Mouse (Mus musculus): ENCODE results near the gene Adam19. TPM values are rescaled to one million over a fixed set of nuclear protein-coding genes. Genes with fewer than 3 reads are reported as not detected.

Gene Adam19
- polyA plus RNA-seq (2012; rRNA removed) = 15.5 and 22.8 TPM in 2 replicates

GRCm38 (mm10) chr11:46055896-46056769 lies at the start of gene Adam19:
Gene Adam19, plus strand, starts transcription at chr11:46055992.
- peak; percentile 92 for DNase-seq (ENCODE audit: low read depth)
- TF ChIP-seq POLR2A (IDR thresholded peaks at IDR 0.05; ENCODE audit: borderline replicate concordance, extremely low read depth, insufficient read depth, insufficient read length, poor library complexity, severe bottlenecking) (peak; percentile 83), CTCF (IDR thresholded peaks at IDR 0.05; ENCODE audit: borderline replicate concordance, extremely low read depth, insufficient read depth, insufficient read length) (no peak)

- peak; percentile 90 for DNase-seq (ENCODE audit: low read depth)
- TF ChIP-seq CTCF (IDR thresholded peaks at IDR 0.05; ENCODE audit: borderline replicate concordance, extremely low read depth, insufficient read depth, insufficient read length) = peak; percentile 83; the same call in 1 of the 2 replicates
- no peak for TF ChIP-seq POLR2A (IDR thresholded peaks at IDR 0.05; ENCODE audit: borderline replicate concordance, extremely low read depth, insufficient read depth, insufficient read length, poor library complexity, severe bottlenecking)
Measured at GRCm38 (mm10) chr11:46016061-46016460, 39.7 kb upstream of the Adam19 start.

GRCm38 (mm10) chr11:46020246-46020645 lies 35.5 kb upstream of the Adam19 start:
- no peak for TF ChIP-seq CTCF (IDR thresholded peaks at IDR 0.05; ENCODE audit: borderline replicate concordance, extremely low read depth, insufficient read depth, insufficient read length)
- TF ChIP-seq POLR2A (IDR thresholded peaks at IDR 0.05; ENCODE audit: borderline replicate concordance, extremely low read depth, insufficient read depth, insufficient read length, poor library complexity, severe bottlenecking) = no peak

GRCm38 (mm10) chr11:46021850-46022249 lies 33.9 kb upstream of the Adam19 start:
- DNase-seq (ENCODE audit: low read depth) = no peak
- TF ChIP-seq POLR2A (IDR thresholded peaks at IDR 0.05; ENCODE audit: borderline replicate concordance, extremely low read depth, insufficient read depth, insufficient read length, poor library complexity, severe bottlenecking) = no peak
- no peak for TF ChIP-seq CTCF (IDR thresholded peaks at IDR 0.05; ENCODE audit: borderline replicate concordance, extremely low read depth, insufficient read depth, insufficient read length)

More at GRCm38 (mm10) chr11:46020246-46020645, 35.5 kb upstream of the Adam19 start:
- no peak for DNase-seq (ENCODE audit: low read depth)

GRCm38 (mm10) chr11:46022983-46023382 lies 32.8 kb upstream of the Adam19 start:
- TF ChIP-seq POLR2A (IDR thresholded peaks at IDR 0.05; ENCODE audit: borderline replicate concordance, extremely low read depth, insufficient read depth, insufficient read length, poor library complexity, severe bottlenecking) (no peak), CTCF (IDR thresholded peaks at IDR 0.05; ENCODE audit: borderline replicate concordance, extremely low read depth, insufficient read depth, insufficient read length) (no peak)
- no peak for DNase-seq (ENCODE audit: low read depth)

GRCm38 (mm10) chr11:46025962-46026392 lies 29.8 kb upstream of the Adam19 start:
- TF ChIP-seq POLR2A (IDR thresholded peaks at IDR 0.05; ENCODE audit: borderline replicate concordance, extremely low read depth, insufficient read depth, insufficient read length, poor library complexity, severe bottlenecking) (no peak), CTCF (IDR thresholded peaks at IDR 0.05; ENCODE audit: borderline replicate concordance, extremely low read depth, insufficient read depth, insufficient read length) (no peak)
- no peak for DNase-seq (ENCODE audit: low read depth)

- no peak for DNase-seq (ENCODE audit: low read depth)
- TF ChIP-seq POLR2A (IDR thresholded peaks at IDR 0.05; ENCODE audit: borderline replicate concordance, extremely low read depth, insufficient read depth, insufficient read length, poor library complexity, severe bottlenecking) (no peak), CTCF (IDR thresholded peaks at IDR 0.05; ENCODE audit: borderline replicate concordance, extremely low read depth, insufficient read depth, insufficient read length) (no peak)
Measured at GRCm38 (mm10) chr11:46027952-46028814, 27.6 kb upstream of the Adam19 start.

GRCm38 (mm10) chr11:46029485-46029884 lies 26.3 kb upstream of the Adam19 start:
- no peak for TF ChIP-seq CTCF (IDR thresholded peaks at IDR 0.05; ENCODE audit: borderline replicate concordance, extremely low read depth, insufficient read depth, insufficient read length)
- no peak for TF ChIP-seq POLR2A (IDR thresholded peaks at IDR 0.05; ENCODE audit: borderline replicate concordance, extremely low read depth, insufficient read depth, insufficient read length, poor library complexity, severe bottlenecking)

GRCm38 (mm10) chr11:46030026-46030425 lies 25.8 kb upstream of the Adam19 start:
- TF ChIP-seq CTCF (IDR thresholded peaks at IDR 0.05; ENCODE audit: borderline replicate concordance, extremely low read depth, insufficient read depth, insufficient read length) (no peak), POLR2A (IDR thresholded peaks at IDR 0.05; ENCODE audit: borderline replicate concordance, extremely low read depth, insufficient read depth, insufficient read length, poor library complexity, severe bottlenecking) (no peak)
- peak; percentile 61 for DNase-seq (ENCODE audit: low read depth)

More at GRCm38 (mm10) chr11:46029485-46029884, 26.3 kb upstream of the Adam19 start:
- DNase-seq (ENCODE audit: low read depth) = no peak

GRCm38 (mm10) chr11:46031470-46031869 lies 24.3 kb upstream of the Adam19 start:
- TF ChIP-seq POLR2A (IDR thresholded peaks at IDR 0.05; ENCODE audit: borderline replicate concordance, extremely low read depth, insufficient read depth, insufficient read length, poor library complexity, severe bottlenecking) = no peak
- TF ChIP-seq CTCF (IDR thresholded peaks at IDR 0.05; ENCODE audit: borderline replicate concordance, extremely low read depth, insufficient read depth, insufficient read length) = no peak
- no peak for DNase-seq (ENCODE audit: low read depth)

GRCm38 (mm10) chr11:46032956-46033355 lies 22.8 kb upstream of the Adam19 start:
- DNase-seq (ENCODE audit: low read depth) = no peak
- no peak for TF ChIP-seq POLR2A (IDR thresholded peaks at IDR 0.05; ENCODE audit: borderline replicate concordance, extremely low read depth, insufficient read depth, insufficient read length, poor library complexity, severe bottlenecking)
- no peak for TF ChIP-seq CTCF (IDR thresholded peaks at IDR 0.05; ENCODE audit: borderline replicate concordance, extremely low read depth, insufficient read depth, insufficient read length)

Measured in brain, embryonic 14.5 days (tissue).